Mouse (Mus musculus): Measurements from ENCODE around the gene Psmd9.
"Not testable (repeated sequence)": the region's sequence is repeated elsewhere in the genome, so short reads cannot be mapped to it uniquely, and the experiment has no call there.

Gene Psmd9

GRCm38 (mm10) chr5:123193436-123193835, 24.2 kb downstream of the Psmd9 start:
- no peak for DNase-seq (ENCODE audit: low read depth)

- no peak for DNase-seq (ENCODE audit: low read depth)
Observed at GRCm38 (mm10) chr5:123194856-123195255, 25.6 kb downstream of the Psmd9 start.

- DNase-seq (ENCODE audit: low read depth), result no peak
Observed at GRCm38 (mm10) chr5:123195500-123196000, 26.3 kb downstream of the Psmd9 start.

GRCm38 (mm10) chr5:123196746-123197145, 27.5 kb downstream of the Psmd9 start:
- DNase-seq (ENCODE audit: low read depth), result no peak

GRCm38 (mm10) chr5:123198523-123198922, 29.3 kb downstream of the Psmd9 start:
- no peak for DNase-seq (ENCODE audit: low read depth)

GRCm38 (mm10) chr5:123200816-123201522, 31.8 kb downstream of the Psmd9 start:
- not testable (repeated sequence) for DNase-seq (ENCODE audit: low read depth)

- no peak for DNase-seq (ENCODE audit: low read depth)
Observed at GRCm38 (mm10) chr5:123201523-123201892, 32.3 kb downstream of the Psmd9 start.

- no peak for DNase-seq (ENCODE audit: low read depth)
Observed at GRCm38 (mm10) chr5:123201987-123202386, 32.8 kb downstream of the Psmd9 start.

- not testable (repeated sequence) for DNase-seq (ENCODE audit: low read depth)
Observed at GRCm38 (mm10) chr5:123202771-123203170, 33.6 kb downstream of the Psmd9 start.

- not testable (repeated sequence) for DNase-seq (ENCODE audit: low read depth)
Observed at GRCm38 (mm10) chr5:123203591-123203990, 34.4 kb downstream of the Psmd9 start.

GRCm38 (mm10) chr5:123222346-123223050, 53.3 kb downstream of the Psmd9 start:
- not testable (repeated sequence) for DNase-seq (ENCODE audit: low read depth)

GRCm38 (mm10) chr5:123223051-123223410, 53.8 kb downstream of the Psmd9 start:
- DNase-seq (ENCODE audit: low read depth), result no peak

GRCm38 (mm10) chr5:123223861-123224260, 54.6 kb downstream of the Psmd9 start:
- DNase-seq (ENCODE audit: low read depth), result not testable (repeated sequence)

GRCm38 (mm10) chr5:123226851-123227250, 57.6 kb downstream of the Psmd9 start:
- no peak for DNase-seq (ENCODE audit: low read depth)

GRCm38 (mm10) chr5:123227762-123228523, 58.7 kb downstream of the Psmd9 start:
- peak; percentile 92 for DNase-seq (ENCODE audit: low read depth)

- DNase-seq (ENCODE audit: low read depth), result no peak
Observed at GRCm38 (mm10) chr5:123228524-123228922, 59.3 kb downstream of the Psmd9 start.

GRCm38 (mm10) chr5:123229296-123229695, 60.1 kb downstream of the Psmd9 start:
- DNase-seq (ENCODE audit: low read depth), result no peak

GRCm38 (mm10) chr5:123232180-123232579, 63.0 kb downstream of the Psmd9 start:
- DNase-seq (ENCODE audit: low read depth), result no peak

GRCm38 (mm10) chr5:123235731-123236130, 66.5 kb downstream of the Psmd9 start:
- DNase-seq (ENCODE audit: low read depth), result peak; percentile 48

GRCm38 (mm10) chr5:123236426-123236825, 67.2 kb downstream of the Psmd9 start:
- DNase-seq (ENCODE audit: low read depth), result no peak

GRCm38 (mm10) chr5:123239501-123239900, 70.3 kb downstream of the Psmd9 start:
- no peak for DNase-seq (ENCODE audit: low read depth)

GRCm38 (mm10) chr5:123245518-123245917, 76.3 kb downstream of the Psmd9 start:
- no peak for DNase-seq (ENCODE audit: low read depth)

GRCm38 (mm10) chr5:123251390-123251789, 82.2 kb downstream of the Psmd9 start:
- no peak for DNase-seq (ENCODE audit: low read depth)
